Mouse (Mus musculus) layer of hippocampus, adult 8-10 months (tissue): Measurements from ENCODE around the gene Mmp3. TPM values are rescaled to one million over a fixed set of nuclear protein-coding genes. Genes with fewer than 3 reads are reported as not detected.
"Not testable (repeated sequence)": the region's sequence is repeated elsewhere in the genome, so short reads cannot be mapped to it uniquely, and the experiment has no call there.

Experiments used
- DNase-seq, 2 experiments: peaks; one replicate each; pipeline ENCODE4 v3.0.0; 2022; ENCODE audit warnings: low spot score in 2 of 2
- total RNA-seq, 4 experiments: library from RNA; stranded (reverse); gene quantifications; 2 replicates each; pipeline ENCODE4 v1.2.4; 2022

Mmp3 gene
- not detected for total RNA-seq

DNA sequence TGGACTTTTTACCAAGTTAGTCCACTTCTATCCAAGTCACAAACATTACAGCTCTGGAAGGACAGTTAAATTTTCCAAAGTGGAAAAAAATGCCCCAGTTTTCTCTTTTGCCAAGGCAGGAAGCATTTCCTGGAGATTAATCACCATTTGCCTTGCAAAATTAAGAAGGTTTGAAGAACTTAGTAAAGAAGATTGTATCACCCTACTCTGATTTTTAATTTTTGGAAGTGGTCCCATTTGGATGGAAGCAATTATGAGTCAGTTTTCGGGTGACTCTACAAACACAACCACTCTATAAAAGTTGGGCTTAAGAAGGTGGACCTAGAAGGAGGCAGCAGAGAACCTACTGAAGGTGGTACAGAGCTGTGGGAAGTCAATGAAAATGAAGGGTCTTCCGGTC lies at the start of gene Mmp3:
Mmp3 (plus strand) TSS at position 301 of the 400 bp plus-strand sequence.
- no peak for DNase-seq

DNA sequence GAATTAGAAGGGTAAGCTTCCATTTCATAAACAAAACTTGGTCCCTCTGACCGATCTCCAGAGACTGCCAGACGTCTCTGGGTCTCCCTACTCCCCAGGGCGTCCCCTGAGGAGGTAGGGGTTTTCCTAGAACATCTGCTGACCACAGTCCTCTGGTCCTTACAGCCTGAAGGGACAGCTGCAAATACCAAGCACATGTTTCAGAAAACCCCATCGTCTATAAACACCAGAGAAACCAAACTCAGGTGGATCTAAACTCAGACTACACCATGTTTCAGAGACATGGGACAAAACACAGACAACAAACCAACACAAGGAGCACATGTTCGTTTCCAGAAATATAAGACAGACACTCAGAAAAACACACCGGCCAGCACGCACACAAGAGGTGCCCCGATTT lies 49.1 kb upstream of the Mmp3 start:
- not testable (repeated sequence) for DNase-seq

- no peak for DNase-seq
Measured at GRCm38 (mm10) chr9:7453302-7453701, 7.7 kb downstream of the Mmp3 start.

DNA sequence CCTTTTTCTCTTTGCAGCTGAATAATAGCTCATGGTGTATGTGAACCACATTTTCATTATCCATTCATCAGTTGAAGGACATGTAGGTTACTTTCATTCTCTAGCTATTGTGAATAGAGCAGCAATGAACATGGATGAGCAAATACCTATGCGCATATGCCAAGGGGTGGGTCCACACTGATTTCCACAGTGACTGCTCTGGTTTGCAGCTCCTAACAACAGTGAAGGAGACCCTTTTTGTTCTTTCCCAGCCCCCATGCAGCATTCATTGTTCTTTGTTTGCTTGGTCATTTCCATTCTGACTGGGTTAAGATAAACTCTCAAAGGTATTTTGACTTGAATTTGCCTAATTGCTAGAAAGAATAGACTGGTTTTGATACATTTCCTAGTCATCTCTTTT lies 24.6 kb downstream of the Mmp3 start:
- no peak for DNase-seq

DNA sequence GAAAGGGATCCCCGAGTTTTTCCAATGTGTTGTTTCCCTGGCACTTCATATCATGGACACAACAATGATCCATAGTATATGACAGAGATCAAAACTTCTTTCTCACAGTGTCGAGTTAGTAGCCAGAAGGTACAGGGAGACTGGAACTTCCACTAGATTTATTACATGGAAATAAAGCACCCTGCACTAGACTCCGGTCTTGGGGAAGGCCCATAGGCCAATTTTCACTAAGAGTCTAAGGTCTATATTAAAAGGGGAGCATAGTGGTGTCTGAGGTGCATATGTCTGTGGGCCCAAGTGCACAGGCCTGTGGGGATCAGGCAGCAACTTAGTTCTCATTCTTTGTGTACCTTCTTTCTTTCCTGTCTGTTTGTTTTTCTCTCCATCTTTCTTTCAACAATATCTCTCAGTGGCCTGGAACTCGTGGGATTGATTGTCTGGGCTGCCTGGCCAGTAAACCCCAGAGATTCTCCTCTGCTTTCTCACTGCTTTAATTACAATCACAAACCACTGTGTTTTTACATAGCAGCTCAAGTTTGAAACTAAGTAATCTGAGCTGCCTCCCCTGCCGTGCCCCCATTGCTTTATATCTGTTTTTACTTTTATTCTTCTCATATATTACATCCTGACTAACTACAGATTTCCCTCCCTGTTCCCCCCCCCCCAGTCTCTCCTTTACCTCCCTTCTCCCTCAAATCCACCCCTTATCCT lies 38.2 kb downstream of the Mmp3 start:
- no peak for DNase-seq

GRCm38 (mm10) chr9:7501138-7501537 lies 55.5 kb downstream of the Mmp3 start:
- DNase-seq, result no peak

GRCm38 (mm10) chr9:7502051-7502450 lies 56.4 kb downstream of the Mmp3 start, which contains the start of gene Mmp10:
Mmp10 (plus strand) TSS chr9:7502352.
- no peak for DNase-seq

Other genes starting within 250 kb of the Mmp3 start
- gene Mmp13, start 173.3 kb upstream of the Mmp3 start, total RNA-seq, result not detected
- 1 to 10 TPM in 1 of 4 experiments, under 1 TPM in 1, not detected in 2; 0.43 to 1.3 TPM for gene Mmp12, start 101.4 kb upstream of the Mmp3 start, total RNA-seq
- gene Mmp1b, start 57.8 kb upstream of the Mmp3 start, total RNA-seq, result not detected
- not detected for gene Mmp10, start 56.5 kb downstream of the Mmp3 start, total RNA-seq
- gene Mmp8, start 112.6 kb downstream of the Mmp3 start, total RNA-seq, result not detected
- not detected for gene Mmp27, start 125.6 kb downstream of the Mmp3 start, total RNA-seq
- gene Mmp20, start 182.4 kb downstream of the Mmp3 start, total RNA-seq, result not detected
- not detected for gene Mmp7, start 246.3 kb downstream of the Mmp3 start, total RNA-seq